Mouse (Mus musculus) forebrain, postnatal 0 days (tissue): ENCODE data around the gene Spg20. TPM values are rescaled to one million over a fixed set of nuclear protein-coding genes. Genes with fewer than 3 reads are reported as not detected.

Source experiments
- ATAC-seq: fragments of 200-750 bp; cut with Nextera tagmentation; 2 replicates; pipeline ENCODE4 v1.8.0; 2017; ENCODE audit warnings: mild to moderate bottlenecking, moderate library complexity
- DNase-seq: peaks from one replicate; pipeline ENCODE4 v3.0.0-alpha.2; 2015
- H3K27ac ChIP-seq: fragments of 300-500 bp; sonication (generic); 2 replicates; pipeline ENCODE4 v1.5.1; 2014; ENCODE audit warnings: low read depth, mild to moderate bottlenecking, antibody characterized with exemption, low read length, moderate library complexity, mixed read lengths
- H3K27me3 ChIP-seq: fragments of 300-500 bp; sonication (generic); 2 replicates; pipeline ENCODE4 v1.6.1; 2014; ENCODE audit warnings: mild to moderate bottlenecking, low read length, mixed read lengths; ENCODE audit not compliant: insufficient read depth
- H3K36me3 ChIP-seq: fragments of 300-500 bp; sonication (generic); 2 replicates; pipeline ENCODE4 v1.6.1; 2014; ENCODE audit warnings: mild to moderate bottlenecking, moderate library complexity; ENCODE audit not compliant: insufficient read depth
- H3K4me1 ChIP-seq: fragments of 300-500 bp; sonication (generic); 2 replicates; pipeline ENCODE4 v1.6.1; 2014; ENCODE audit warnings: antibody characterized with exemption; ENCODE audit not compliant: insufficient read depth
- H3K4me2 ChIP-seq: fragments of 300-500 bp; sonication (generic); 2 replicates; pipeline ENCODE4 v1.6.1; 2014; ENCODE audit warnings: low read depth, mild to moderate bottlenecking, moderate library complexity
- H3K4me3 ChIP-seq: fragments of 300-500 bp; sonication (generic); 2 replicates; pipeline ENCODE4 v1.5.1; 2014; ENCODE audit warnings: low read depth, low read length, mixed read lengths
- H3K9ac ChIP-seq: fragments of 300-500 bp; sonication (generic); 2 replicates; pipeline ENCODE4 v1.6.1; 2014; ENCODE audit warnings: mild to moderate bottlenecking
- H3K9me3 ChIP-seq: fragments of 300-500 bp; sonication (generic); 2 replicates; pipeline ENCODE4 v1.6.1; 2016; ENCODE audit warnings: low read length
- CTCF ChIP-seq: sonication (generic); IDR thresholded peaks from 2 replicates; pipeline ENCODE4 v1.5.1; 2016; ENCODE audit warnings: antibody characterized with exemption, control low read depth, low read depth
- WGBS: fragments of 180-500 bp; shearing (Covaris S2); extraction: QIAGEN DNeasy Blood & Tissue Kit; methylation state at CpG from one replicate; pipeline ENCODE4 v1.1.7; 2014; 5-methylcytosine and 5-hydroxymethylcytosine counted together
- polyA plus RNA-seq: library from polyadenylated mRNA; unstranded; fragments of >200 nt; fragmentation: Nextera tagmentation; extraction: Ambion mirVana; gene quantifications from 2 replicates; pipeline ENCODE4 v1.2.1, GENCODE M21; 2015
- total RNA-seq: library from RNA; depleted of rRNA; stranded (reverse); fragments of >200 nt; gene quantifications from 2 replicates; pipeline ENCODE4 v1.2.3, GENCODE M21; 2014

Gene Spg20
- total and polyA plus RNA-seq, 2 experiments from 2014 or later = 9.2 to 14.7 TPM

DNA sequence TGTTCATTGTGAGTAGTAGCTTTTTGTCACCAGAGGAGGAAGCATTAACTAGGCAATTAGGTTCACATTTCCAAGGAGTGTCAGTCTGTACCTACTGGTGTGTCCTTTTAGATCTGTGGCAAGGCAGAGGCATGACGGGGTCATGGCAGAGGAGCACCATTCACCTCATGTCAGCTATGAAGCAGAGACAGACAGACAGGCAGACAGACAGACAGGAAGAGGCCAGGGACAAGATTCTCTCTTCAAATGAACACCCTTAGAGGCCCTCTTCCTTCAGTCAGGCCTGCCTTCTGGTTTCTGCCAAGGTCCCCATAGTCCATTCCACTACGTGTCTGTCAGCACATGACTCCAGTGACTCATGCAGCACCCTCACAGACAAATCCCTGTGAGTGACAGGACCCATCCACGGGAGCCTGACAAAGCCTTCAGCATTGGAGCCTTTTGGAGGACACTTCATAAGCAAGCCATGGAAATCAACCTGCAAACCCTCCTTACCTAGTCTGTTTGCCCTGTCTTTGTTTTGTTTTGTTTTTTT is 10.5 kb downstream of the Spg20 start:
- H3K4me3 ChIP-seq = no peak overlapping the region
- H3K9ac ChIP-seq = no peak overlapping the region
- peaks cover 55% of the 10 kb centered on the region for H3K36me3 ChIP-seq
- no peaks in the 10 kb centered on the region for H3K9me3 ChIP-seq
- no peak overlapping the region for H3K4me2 ChIP-seq
- no peaks in the 10 kb centered on the region for H3K4me1 ChIP-seq
- H3K27me3 ChIP-seq = no peaks in the 10 kb centered on the region
- DNase-seq (no peak), ATAC-seq (no peak)
- WGBS = 91% methylated on average over 3 of the region's 3 CpGs
- H3K27ac ChIP-seq = no peak overlapping the region
- no peak for TF ChIP-seq CTCF

DNA sequence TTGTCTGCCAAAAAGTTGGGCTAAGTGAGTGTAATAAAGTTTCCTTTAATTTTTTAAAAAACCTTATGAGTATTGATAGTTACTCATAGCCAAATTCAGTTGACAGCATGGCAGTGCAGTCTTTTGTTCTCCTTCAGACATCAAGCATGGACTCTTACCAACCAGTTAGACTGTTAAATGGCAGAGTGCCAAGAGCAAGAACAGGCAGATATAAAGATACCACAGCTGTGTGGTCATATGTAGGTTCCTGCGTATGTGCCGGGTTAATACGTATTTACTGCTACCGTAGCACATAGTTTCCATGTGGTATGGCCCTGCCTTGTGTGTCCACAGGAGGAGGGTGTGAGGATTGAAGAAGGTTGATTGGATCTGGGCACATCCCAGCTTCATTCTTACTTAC is 11.2 kb downstream of the Spg20 start:
- DNase-seq (no peak), ATAC-seq (no peak)
- WGBS = 84% methylated on average over 4 of the region's 4 CpGs
- Histone ChIP-seq H3K4me2 (no peak overlapping the region), H3K27ac (no peak overlapping the region), H3K9ac (no peak overlapping the region), H3K9me3 (no peaks in the 10 kb centered on the region), H3K27me3 (no peaks in the 10 kb centered on the region), H3K4me1 (no peaks in the 10 kb centered on the region), H3K4me3 (no peak overlapping the region), H3K36me3 (peaks cover 57% of the 10 kb centered on the region)
- TF ChIP-seq CTCF = no peak

DNA sequence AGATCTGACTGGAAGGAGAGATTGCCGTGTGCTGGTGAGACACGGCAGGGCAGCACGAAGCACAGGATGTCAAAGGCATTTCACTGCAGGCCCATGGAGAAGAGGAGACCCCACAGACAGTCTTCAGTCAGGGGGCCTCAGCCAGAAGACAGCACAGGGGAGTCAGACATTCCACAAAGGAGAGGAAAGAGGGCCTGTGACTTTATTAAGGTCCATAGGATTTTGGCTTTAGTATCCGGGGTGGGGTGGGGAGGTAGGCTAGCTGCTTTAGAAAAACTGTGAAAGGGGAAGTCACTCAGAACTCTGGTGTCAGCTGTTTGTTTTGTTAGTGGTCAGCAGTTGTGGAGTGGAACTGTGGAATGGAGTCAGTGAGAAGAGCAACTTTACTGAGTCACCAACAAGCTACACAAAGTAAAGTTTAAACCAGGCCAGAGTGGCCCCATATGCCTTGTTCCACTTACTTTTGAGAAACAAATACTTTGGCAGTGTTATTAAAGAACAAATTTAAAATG is 17.3 kb downstream of the Spg20 start:
- Histone ChIP-seq H3K36me3 (peaks cover 41% of the 10 kb centered on the region), H3K27me3 (no peaks in the 10 kb centered on the region), H3K9me3 (no peaks in the 10 kb centered on the region), H3K27ac (no peak overlapping the region), H3K9ac (no peak overlapping the region), H3K4me3 (no peak overlapping the region), H3K4me1 (no peaks in the 10 kb centered on the region), H3K4me2 (no peak overlapping the region)
- TF ChIP-seq CTCF = no peak
- 84% methylated on average over 4 of the region's 4 CpGs for WGBS
- no peak for DNase-seq
- ATAC-seq = no peak

DNA sequence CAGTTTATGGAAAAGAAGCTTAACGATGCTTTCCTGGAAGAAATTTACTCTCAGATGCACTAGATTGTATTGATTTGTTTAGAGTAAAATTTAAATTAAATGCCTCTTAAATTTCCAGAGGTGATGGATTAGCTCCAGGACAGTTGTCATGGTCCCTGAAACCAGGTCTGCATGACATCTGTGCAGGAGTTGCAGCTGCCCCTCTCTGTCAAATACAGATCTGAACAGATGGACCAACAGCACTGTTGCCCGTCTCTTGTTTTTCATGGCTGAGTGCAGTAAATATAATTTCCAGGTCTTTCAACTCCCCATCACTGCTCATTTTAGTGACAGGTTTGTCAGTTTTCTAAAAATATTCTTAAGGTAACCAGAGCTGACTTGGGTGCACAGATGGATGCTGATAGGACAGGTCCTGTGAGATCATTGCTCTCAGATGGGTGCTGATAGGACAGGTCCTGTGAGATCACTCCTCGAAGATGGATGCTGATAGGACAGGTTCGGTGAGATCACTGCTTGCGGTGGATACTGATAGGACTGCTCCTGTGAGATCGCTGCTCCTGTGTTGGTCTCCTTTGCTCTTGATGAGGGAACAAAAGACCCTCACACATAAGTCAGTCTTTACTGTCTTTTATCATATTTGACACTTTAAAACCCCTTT is 19.8 kb downstream of the Spg20 start:
- Histone ChIP-seq H3K4me2 (no peak overlapping the region), H3K9me3 (no peaks in the 10 kb centered on the region), H3K27ac (no peak overlapping the region), H3K4me3 (no peak overlapping the region), H3K9ac (no peak overlapping the region), H3K4me1 (no peaks in the 10 kb centered on the region), H3K36me3 (peaks cover 51% of the 10 kb centered on the region), H3K27me3 (no peaks in the 10 kb centered on the region)
- TF ChIP-seq CTCF = no peak
- no peak for ATAC-seq
- no peak for DNase-seq
- WGBS = 86% methylated on average over 6 of the region's 6 CpGs

DNA sequence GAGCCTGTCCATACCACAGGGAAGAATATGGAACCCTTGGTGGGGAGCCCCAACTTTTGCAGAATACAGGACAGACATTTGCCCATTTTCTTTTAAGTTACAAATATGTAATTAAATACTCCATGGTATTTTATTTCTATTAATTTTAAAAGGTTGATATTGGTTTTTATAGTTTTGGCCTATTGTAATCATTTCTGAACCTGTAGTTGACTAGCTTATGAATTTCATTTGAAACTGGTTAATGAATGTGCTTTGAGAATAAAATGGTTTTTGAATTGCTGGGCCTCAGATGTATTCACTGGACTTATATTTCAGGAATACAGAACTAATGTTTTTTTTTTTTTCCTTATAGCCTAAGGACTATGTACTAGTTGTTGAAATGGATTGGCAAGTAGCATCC is 25.1 kb downstream of the Spg20 start, which contains the start of gene Ccdc169:
TSS of gene Ccdc169 (plus strand) at position 301 of the 400 bp plus-strand sequence.
- no peak within 1 kb of the TSS for H3K4me2 ChIP-seq
- DNase-seq (no peak), ATAC-seq (no peak)
- no peaks in the 10 kb centered on the region for H3K27me3 ChIP-seq
- no peaks in the 10 kb centered on the region for H3K9me3 ChIP-seq
- no peak within 1 kb of the TSS for H3K9ac ChIP-seq
- H3K36me3 ChIP-seq = peaks cover 27% of the 10 kb centered on the region
- no peak within 1 kb of the TSS for H3K27ac ChIP-seq
- no peak for TF ChIP-seq CTCF
- H3K4me3 ChIP-seq = no peak within 1 kb of the TSS
- no peaks in the 10 kb centered on the region for H3K4me1 ChIP-seq

DNA sequence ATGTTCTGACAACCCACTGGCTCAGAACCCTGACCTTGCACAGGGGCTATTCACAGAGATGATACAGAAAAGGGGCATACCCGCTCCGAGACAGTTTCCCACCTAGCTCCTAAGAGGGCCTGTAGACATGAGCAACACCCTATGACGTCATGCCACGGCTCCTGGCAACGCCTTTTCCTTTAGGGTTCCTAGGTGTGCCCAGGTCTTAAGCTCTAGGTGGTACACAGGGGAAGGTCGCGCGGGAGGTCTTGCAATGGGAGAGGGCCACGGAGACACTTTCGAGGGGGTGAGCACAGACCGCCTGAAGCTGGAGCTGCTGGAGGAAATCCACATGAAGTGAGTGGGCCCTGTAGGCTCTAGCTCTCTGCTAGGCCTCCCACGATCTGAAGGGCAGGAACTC is 27.9 kb downstream of the Spg20 start:
- Histone ChIP-seq H3K27me3 (no peaks in the 10 kb centered on the region), H3K27ac (no peak overlapping the region), H3K9me3 (no peaks in the 10 kb centered on the region), H3K4me1 (no peaks in the 10 kb centered on the region), H3K4me3 (no peak overlapping the region), H3K4me2 (no peak overlapping the region), H3K9ac (no peak overlapping the region), H3K36me3 (peaks cover 15% of the 10 kb centered on the region)
- 88% methylated on average over 12 of the region's 12 CpGs for WGBS
- no peak for TF ChIP-seq CTCF
- DNase-seq (no peak), ATAC-seq (no peak)

DNA sequence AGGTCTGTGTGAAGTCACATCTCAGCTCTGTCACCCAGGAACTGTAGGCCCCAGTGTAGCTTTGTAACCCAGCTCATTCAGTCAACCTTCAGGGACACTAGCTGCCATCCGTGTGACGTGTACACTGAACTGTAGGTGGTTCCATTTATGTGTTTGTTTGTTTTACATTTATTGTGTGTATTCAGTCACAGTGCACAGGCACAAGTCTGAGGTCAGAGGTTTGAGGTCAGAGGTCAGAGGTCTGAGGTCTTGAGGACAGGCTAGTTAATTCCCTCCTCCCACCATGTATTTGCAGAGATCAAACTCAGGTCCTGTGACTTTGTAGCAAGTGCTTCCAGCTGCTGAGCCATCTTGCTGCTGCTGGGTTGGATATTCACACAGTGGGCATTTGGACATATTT is 29.5 kb downstream of the Spg20 start:
- WGBS = 90% methylated on average over 2 of the region's 2 CpGs

More for the DNA sequence above, 29.5 kb downstream of the Spg20 start:
- no peaks in the 10 kb centered on the region for H3K4me1 ChIP-seq
- no peak for ATAC-seq
- no peaks in the 10 kb centered on the region for H3K27me3 ChIP-seq
- H3K36me3 ChIP-seq = peaks cover 5% of the 10 kb centered on the region
- no peak overlapping the region for H3K9ac ChIP-seq
- DNase-seq = no peak
- H3K4me2 ChIP-seq = no peak overlapping the region
- H3K4me3 ChIP-seq = no peak overlapping the region
- H3K9me3 ChIP-seq = no peaks in the 10 kb centered on the region
- TF ChIP-seq CTCF = no peak
- H3K27ac ChIP-seq = no peak overlapping the region
